Mouse (Mus musculus) spleen, adult 2 months (tissue): Measurements from ENCODE around the gene Twf2. TPM values are rescaled to one million over a fixed set of nuclear protein-coding genes. Genes with fewer than 3 reads are reported as not detected.

ENCODE experiments used
- DNase-seq, 2 experiments: peaks; one replicate each; pipeline versions ENCODE4 v3.0.0 to v3.0.0-alpha.2; 2012 to 2021; ENCODE audit warnings: low spot score in 2 of 2, low read depth in 1 of 2
- H3K27ac ChIP-seq: fragments of 200-500 bp; 2 replicates; pipeline ENCODE4 v1.5.1; 2012; ENCODE audit warnings: low read length, inconsistent platforms; ENCODE audit not compliant: insufficient read depth
- H3K27me3 ChIP-seq: fragments of 200-500 bp; 2 replicates; pipeline ENCODE4 v1.6.1; 2012; ENCODE audit warnings: mild to moderate bottlenecking, moderate library complexity, low read length, inconsistent platforms; ENCODE audit not compliant: control insufficient read depth, insufficient read depth
- H3K36me3 ChIP-seq: fragments of 200-500 bp; 2 replicates; pipeline ENCODE4 v1.6.1; 2012; ENCODE audit warnings: mild to moderate bottlenecking, low read length, inconsistent platforms; ENCODE audit not compliant: control insufficient read depth, insufficient read depth
- H3K4me1 ChIP-seq: fragments of 200-500 bp; 2 replicates; pipeline ENCODE4 v1.6.1; 2011; ENCODE audit warnings: inconsistent platforms; ENCODE audit not compliant: control insufficient read depth, insufficient read depth, insufficient read length
- H3K4me3 ChIP-seq: fragments of 200-500 bp; 2 replicates; pipeline ENCODE4 v1.5.1; 2011; ENCODE audit warnings: mild to moderate bottlenecking, inconsistent platforms; ENCODE audit not compliant: insufficient read depth, insufficient read length; ENCODE audit errors: extremely low read depth
- CTCF ChIP-seq: fragments of 200-500 bp; IDR thresholded peaks from 2 replicates; pipeline ENCODE4 v1.5.1; 2011; ENCODE audit warnings: mild to moderate bottlenecking, inconsistent platforms; ENCODE audit not compliant: insufficient read depth, insufficient read length, insufficient replicate concordance; ENCODE audit errors: extremely low read depth
- POLR2A ChIP-seq: fragments of 200-500 bp; IDR thresholded peaks from 2 replicates; pipeline ENCODE4 v1.6.1; 2011; ENCODE audit warnings: low read depth, low read length, inconsistent platforms
- WGBS: fragments of 180-500 bp; shearing (Covaris S2); methylation state at CpG from one replicate; pipeline ENCODE4 v1.1.7; 2018; 5-methylcytosine and 5-hydroxymethylcytosine counted together
- polyA plus RNA-seq: library from polyadenylated mRNA; depleted of rRNA; stranded (reverse); fragments of >200 nt; gene quantifications from 2 replicates; pipeline ENCODE4 v1.2.3, GENCODE M21; 2012; rRNA removed

Twf2 gene
- 90.9 and 93.3 TPM in 2 replicates for polyA plus RNA-seq

- Histone ChIP-seq H3K4me1 (peaks cover 39% of the 10 kb centered on the region; the same call in 1 of the 2 replicates), H3K27me3 (no peaks in the 10 kb centered on the region), H3K36me3 (peaks cover 4% of the 10 kb centered on the region; the same call in 1 of the 2 replicates), H3K27ac (peak within 1 kb of the TSS; percentile 88), H3K4me3 (peak within 1 kb of the TSS; percentile 79)
- no peak for TF ChIP-seq CTCF
- peak; percentile 80 for TF ChIP-seq POLR2A
- DNase-seq = peak; percentile 74 to 88
- WGBS = 1% methylated on average over 57 of the region's 61 CpGs
Observed at GRCm38 (mm10) chr9:106202819-106203636, at the start of gene Twf2. Gene Twf2 (plus strand): TSS chr9:106203108.

DNA sequence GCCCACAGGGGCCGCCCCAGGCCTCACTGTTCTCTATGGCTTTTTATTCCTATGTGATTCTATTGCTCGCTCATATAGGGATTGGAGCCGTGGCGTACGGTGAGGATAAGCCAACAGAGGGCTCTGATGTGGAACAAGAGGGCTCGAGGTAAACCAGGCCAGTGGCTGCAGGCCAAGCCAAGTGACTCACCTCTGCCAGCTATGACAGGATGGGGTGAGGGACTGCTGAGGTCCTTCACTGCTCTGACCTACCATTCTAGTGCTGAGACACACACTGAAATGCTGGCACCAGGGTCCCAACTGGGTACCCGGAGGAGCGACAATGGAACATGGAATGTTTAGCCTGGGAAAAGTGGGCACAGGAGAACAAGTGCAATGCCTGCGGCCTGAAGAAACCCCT lies 48.8 kb upstream of the Twf2 start:
- no peak for DNase-seq
- Histone ChIP-seq H3K27ac (no peak overlapping the region), H3K27me3 (peaks cover 5% of the 10 kb centered on the region; the same call in 1 of the 2 replicates), H3K36me3 (no peaks in the 10 kb centered on the region), H3K4me3 (no peak overlapping the region), H3K4me1 (no peaks in the 10 kb centered on the region)
- no peak for TF ChIP-seq POLR2A
- no peak for TF ChIP-seq CTCF
- 80% methylated on average over 9 of the region's 9 CpGs for WGBS

DNA sequence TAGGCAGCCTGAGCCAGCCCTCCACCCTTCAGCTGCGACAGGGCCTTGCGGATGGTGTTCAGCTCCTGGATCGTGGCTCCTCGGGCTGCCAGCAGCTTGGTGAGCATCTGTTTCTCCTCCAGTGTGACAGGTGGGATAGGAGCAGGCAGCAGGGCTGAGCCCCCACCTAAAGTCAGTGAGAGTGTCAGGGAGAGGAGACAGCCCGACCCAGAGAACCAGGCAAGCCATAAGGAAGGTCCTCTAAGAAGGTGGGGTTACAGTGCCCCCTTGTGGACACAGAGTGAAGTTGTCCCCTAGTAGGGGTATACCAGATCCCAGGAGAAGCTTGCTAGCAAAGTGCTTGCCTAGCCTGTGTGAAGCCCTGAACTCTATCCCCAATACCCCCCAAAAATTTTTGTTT lies 46.5 kb upstream of the Twf2 start:
- no peaks in the 10 kb centered on the region for H3K4me1 ChIP-seq
- no peaks in the 10 kb centered on the region for H3K36me3 ChIP-seq
- DNase-seq = peak in 1 of 2 experiments; percentile 47
- TF ChIP-seq CTCF (no peak), POLR2A (no peak)
- H3K4me3 ChIP-seq = no peak overlapping the region
- no peak overlapping the region for H3K27ac ChIP-seq
- no peaks in the 10 kb centered on the region for H3K27me3 ChIP-seq
- WGBS = 84% methylated on average over 5 of the region's 5 CpGs

DNA sequence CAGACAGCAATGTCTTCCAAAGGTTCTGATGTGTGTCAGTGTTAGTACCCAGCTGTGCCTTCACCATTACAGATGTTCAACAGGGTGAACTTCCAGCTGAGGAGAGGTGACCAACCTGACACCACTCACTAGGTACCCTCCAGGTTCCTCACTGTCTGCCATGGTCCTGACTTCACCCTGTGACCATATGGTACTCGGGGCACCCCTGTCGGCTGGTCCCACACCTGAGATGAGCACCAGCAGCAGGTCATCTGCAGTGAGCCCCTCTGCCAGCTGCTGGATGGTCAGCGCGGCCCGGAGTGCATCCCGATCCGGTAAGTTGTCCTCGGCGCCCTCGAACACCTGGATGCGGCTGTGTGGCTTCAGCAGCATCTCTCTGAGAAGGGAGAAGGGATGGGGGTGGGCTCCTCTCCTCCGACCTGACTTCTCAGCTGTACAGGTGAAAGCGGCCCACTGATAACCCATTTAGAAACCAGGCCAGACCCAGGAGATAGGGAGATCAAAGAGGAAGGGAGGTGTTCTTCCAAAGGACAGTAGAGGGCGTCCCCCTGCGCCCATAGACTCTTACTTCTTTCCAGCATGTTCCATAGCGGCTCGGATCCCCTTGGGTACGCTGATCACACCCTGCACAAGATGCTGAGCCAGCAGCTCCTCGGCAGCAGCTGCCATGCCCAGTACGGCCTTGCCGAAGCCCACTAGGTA lies 45.8 kb upstream of the Twf2 start:
- Histone ChIP-seq H3K27ac (no peak overlapping the region), H3K27me3 (no peaks in the 10 kb centered on the region), H3K4me3 (no peak overlapping the region), H3K4me1 (no peaks in the 10 kb centered on the region), H3K36me3 (no peaks in the 10 kb centered on the region)
- TF ChIP-seq CTCF (no peak), POLR2A (no peak)
- WGBS = 88% methylated on average over 21 of the region's 21 CpGs
- no peak for DNase-seq

- H3K27me3 ChIP-seq = no peaks in the 10 kb centered on the region
- H3K27ac ChIP-seq = no peak overlapping the region
- DNase-seq = no peak
- no peaks in the 10 kb centered on the region for H3K4me1 ChIP-seq
- H3K36me3 ChIP-seq = no peaks in the 10 kb centered on the region
- no peak for TF ChIP-seq CTCF
- no peak for TF ChIP-seq POLR2A
- no peak overlapping the region for H3K4me3 ChIP-seq
- 92% methylated on average over 10 of the region's 10 CpGs for WGBS
Observed at GRCm38 (mm10) chr9:106157623-106157925, 45.3 kb upstream of the Twf2 start.

DNA sequence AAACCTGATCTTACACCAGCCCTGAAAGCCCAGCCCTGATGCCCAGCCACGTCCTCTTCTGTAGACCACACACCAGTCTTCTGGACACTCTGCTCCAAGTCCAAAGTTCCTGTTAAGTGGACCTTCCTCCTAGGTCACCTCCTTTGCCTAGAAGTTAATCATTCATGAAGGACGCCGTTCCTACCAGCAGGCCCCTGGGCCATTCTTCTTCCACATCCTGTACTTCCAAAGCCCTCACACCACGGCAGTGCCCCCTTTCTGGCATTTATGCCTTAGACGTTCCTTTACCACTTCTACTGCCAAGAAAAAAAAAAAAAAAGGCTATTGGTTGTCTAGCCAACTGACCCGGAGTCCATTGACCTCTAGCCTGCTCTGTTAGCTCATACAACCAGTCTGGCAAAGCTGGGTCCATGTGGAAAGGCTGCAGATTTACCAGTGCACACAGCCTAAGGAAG lies 44.8 kb upstream of the Twf2 start, which contains the start of gene Glyctk:
Gene Glyctk (minus strand): TSS at position 102 of the 455 bp plus-strand sequence.
- DNase-seq = no peak
- no peak for TF ChIP-seq CTCF
- no peak for TF ChIP-seq POLR2A
- Histone ChIP-seq H3K27me3 (no peaks in the 10 kb centered on the region), H3K27ac (no peak within 1 kb of the TSS), H3K4me1 (no peaks in the 10 kb centered on the region), H3K36me3 (no peaks in the 10 kb centered on the region), H3K4me3 (no peak within 1 kb of the TSS)
- 91% methylated on average over 6 of the region's 6 CpGs for WGBS
